Mouse (Mus musculus): ENCODE results near the gene Cutc.

DNA sequence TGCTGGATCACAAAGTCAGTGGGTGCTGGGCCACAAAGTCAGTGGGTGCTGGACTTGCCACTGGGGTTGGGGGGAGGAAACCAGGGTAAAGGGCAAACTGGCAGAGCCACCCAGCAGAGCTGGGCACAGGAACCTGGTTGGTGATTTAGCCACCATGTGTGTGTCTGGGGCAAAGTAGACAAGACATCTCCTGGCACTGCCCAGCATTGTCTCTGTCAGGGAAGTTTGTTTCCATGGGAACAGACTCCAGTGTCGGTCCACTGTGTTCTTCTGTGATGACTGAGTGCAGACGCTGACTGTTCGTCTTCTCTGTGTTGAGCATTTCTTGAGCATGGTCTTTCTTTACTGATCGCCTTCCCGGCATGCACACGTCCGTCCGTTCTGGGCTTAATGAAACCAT, 43.5 kb upstream of the Cutc start:
- TF ChIP-seq CTCF (IDR thresholded peaks at IDR 0.05; ENCODE audit: control insufficient read depth, insufficient read depth, insufficient replicate concordance, low read depth, low read length) (no peak), POLR2A (IDR thresholded peaks at IDR 0.05; ENCODE audit: control insufficient read depth, low read depth, low read length) (no peak)
